Mouse (Mus musculus): ENCODE measurements around the gene Crhr1.

DNA sequence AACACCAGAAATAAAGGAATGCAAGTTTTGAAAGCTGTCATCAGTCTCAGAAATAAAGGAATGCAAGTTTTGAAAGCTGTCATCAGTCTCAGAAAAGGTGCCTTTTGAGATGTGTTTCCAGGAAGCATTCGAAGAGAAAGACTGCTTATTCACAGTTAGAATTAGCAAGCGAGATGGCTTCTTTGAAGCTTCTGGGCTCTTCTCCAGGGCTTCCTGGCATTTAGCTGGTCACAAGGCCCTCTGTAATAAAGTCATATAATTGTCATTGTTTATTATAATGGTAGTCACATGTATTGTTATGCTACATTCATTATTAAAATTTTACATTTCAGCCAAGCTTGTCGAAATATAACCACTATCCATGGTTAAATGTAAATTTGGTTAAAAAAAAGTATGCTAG lies 85.4 kb downstream of the Crhr1 start:
- TF ChIP-seq POLR2A (IDR thresholded peaks at IDR 0.05; ENCODE audit: borderline replicate concordance, control insufficient read depth, low read depth, low read length) (no peak), CTCF (IDR thresholded peaks at IDR 0.05; ENCODE audit: control insufficient read depth, insufficient read depth, low read length) (no peak)

All from bone marrow, adult 2 months (tissue).